Mouse (Mus musculus) liver, adult 2 months (tissue): ENCODE results near the gene Zfp82. TPM values are rescaled to one million over a fixed set of nuclear protein-coding genes. Genes with fewer than 3 reads are reported as not detected.

Experiments
- DNase-seq: peaks from one replicate; pipeline ENCODE4 v3.0.0-alpha.2; 2011; ENCODE audit warnings: low read depth, low spot score; ENCODE audit errors: extremely low read depth
- H3K27ac ChIP-seq: fragments of 200-500 bp; replicated peaks from 2 replicates; pipeline ENCODE4 v1.5.1; 2012; ENCODE audit warnings: low read depth, mild to moderate bottlenecking, control low read depth, inconsistent platforms, low read length; ENCODE audit not compliant: insufficient read depth
- H3K27me3 ChIP-seq: fragments of 200-500 bp; 2 replicates; pipeline ENCODE4 v1.6.1; 2012; ENCODE audit warnings: mild to moderate bottlenecking, moderate library complexity, low read length, inconsistent platforms; ENCODE audit not compliant: control insufficient read depth, insufficient read depth
- H3K36me3 ChIP-seq: fragments of 200-500 bp; 2 replicates; pipeline ENCODE4 v1.6.1; 2012; ENCODE audit warnings: low read length, inconsistent platforms; ENCODE audit not compliant: control insufficient read depth, insufficient read depth
- H3K4me1 ChIP-seq: fragments of 200-500 bp; 2 replicates; pipeline ENCODE4 v1.6.1; 2011; ENCODE audit warnings: low read length; ENCODE audit not compliant: control insufficient read depth, insufficient read depth
- H3K4me3 ChIP-seq: fragments of 200-500 bp; 2 replicates; pipeline ENCODE4 v1.5.1; 2011; ENCODE audit warnings: low read depth, mild to moderate bottlenecking, control low read depth, low read length, moderate library complexity; ENCODE audit not compliant: insufficient read depth
- H3K79me2 ChIP-seq: fragments of 200-500 bp; 2 replicates; pipeline ENCODE4 v1.6.1; 2012; ENCODE audit warnings: inconsistent platforms, mild to moderate bottlenecking, low read length, moderate library complexity; ENCODE audit not compliant: control insufficient read depth, insufficient read depth
- H3K9ac ChIP-seq: fragments of 200-500 bp; 2 replicates; pipeline ENCODE4 v1.6.1; 2012; ENCODE audit warnings: low read depth, mild to moderate bottlenecking, control low read depth, inconsistent platforms, low read length
- CTCF ChIP-seq: fragments of 200-500 bp; IDR thresholded peaks from 2 replicates; pipeline ENCODE4 v1.5.1; 2011; ENCODE audit warnings: low read depth, low read length, control low read depth
- POLR2A ChIP-seq: fragments of 200-500 bp; IDR thresholded peaks from 2 replicates; pipeline ENCODE4 v1.6.1; 2011; ENCODE audit warnings: low read length, control low read depth; ENCODE audit not compliant: insufficient read depth; ENCODE audit errors: extremely low read depth
- WGBS: fragments of 180-500 bp; shearing (Covaris S2); methylation state at CpG from one replicate; pipeline ENCODE4 v1.1.7; 2018; 5-methylcytosine and 5-hydroxymethylcytosine counted together
- polyA plus RNA-seq: library from polyadenylated mRNA; depleted of rRNA; stranded (reverse); fragments of >200 nt; gene quantifications from 2 replicates; pipeline ENCODE4 v1.2.3, GENCODE M21; 2012
- total RNA-seq: library from RNA; depleted of rRNA; stranded (reverse); fragments of >200 nt; gene quantifications from 2 replicates; pipeline ENCODE4 v1.2.3, GENCODE M21; 2014

Gene Zfp82
- total and polyA plus RNA-seq, 2 experiments: 0.04 to 0.46 TPM

DNA sequence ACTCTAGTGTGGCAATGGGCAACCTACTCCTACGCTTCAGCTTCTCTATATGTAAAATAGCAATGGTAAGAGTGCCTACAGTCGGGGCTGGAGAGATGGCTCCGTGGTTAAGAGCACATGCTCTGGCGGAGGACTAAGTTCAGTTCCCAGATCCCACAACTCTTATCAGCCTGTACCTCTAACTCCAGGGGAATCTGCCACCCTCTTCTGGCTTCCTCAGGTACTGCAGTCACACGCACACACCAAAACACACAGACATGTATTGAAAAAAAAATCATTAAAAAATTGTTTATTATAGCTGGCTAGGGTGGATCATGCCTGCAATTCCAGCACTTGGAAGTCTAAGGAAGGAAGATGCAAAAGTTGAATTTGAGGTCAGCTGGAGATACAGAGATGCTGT, 10.2 kb downstream of the Zfp82 start:
- DNase-seq: peak; percentile 7
- no peaks in the 10 kb centered on the region for H3K79me2 ChIP-seq
- no peaks in the 10 kb centered on the region for H3K4me1 ChIP-seq
- no peak overlapping the region for H3K9ac ChIP-seq
- no peak overlapping the region for H3K4me3 ChIP-seq
- 96% methylated on average over 5 of the region's 5 CpGs for WGBS
- no peaks in the 10 kb centered on the region for H3K36me3 ChIP-seq
- H3K27me3 ChIP-seq: no peaks in the 10 kb centered on the region
- TF ChIP-seq POLR2A (no peak), CTCF (peak; percentile 27; the same call in 1 of the 2 replicates)
- no peak overlapping the region for H3K27ac ChIP-seq

DNA sequence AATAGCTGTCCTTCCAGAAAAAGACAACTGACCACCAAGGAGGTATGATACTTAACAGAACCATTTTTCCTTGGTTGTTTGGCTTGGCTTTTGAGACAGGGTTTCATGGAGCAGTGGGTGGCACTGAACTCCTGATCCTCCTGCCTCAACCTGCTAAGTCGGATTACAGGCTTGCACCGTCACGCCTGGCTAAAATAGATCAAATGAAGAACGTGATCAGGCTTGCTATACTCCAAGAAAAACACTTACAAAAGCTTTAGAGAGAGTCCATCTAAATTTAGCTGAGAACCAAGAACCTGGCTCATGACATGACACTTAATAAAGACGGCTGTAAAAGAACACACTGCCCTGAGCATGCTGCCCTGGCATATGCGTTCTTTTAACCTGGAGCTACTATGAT, 12.4 kb downstream of the Zfp82 start:
- DNase-seq: no peak
- H3K27ac ChIP-seq: no peak overlapping the region
- H3K36me3 ChIP-seq: no peaks in the 10 kb centered on the region
- no peak for TF ChIP-seq POLR2A
- TF ChIP-seq CTCF: no peak
- H3K4me1 ChIP-seq: no peaks in the 10 kb centered on the region
- 96% methylated on average over 6 of the region's 6 CpGs for WGBS
- no peaks in the 10 kb centered on the region for H3K27me3 ChIP-seq
- H3K9ac ChIP-seq: no peak overlapping the region
- H3K79me2 ChIP-seq: no peaks in the 10 kb centered on the region
- H3K4me3 ChIP-seq: no peak overlapping the region

- no peak for TF ChIP-seq CTCF
- WGBS: 15% methylated on average over 3 of the region's 3 CpGs
These were observed 19.1 kb downstream of the Zfp82 start for GRCm38 (mm10) chr7:30053591-30053990.

DNA sequence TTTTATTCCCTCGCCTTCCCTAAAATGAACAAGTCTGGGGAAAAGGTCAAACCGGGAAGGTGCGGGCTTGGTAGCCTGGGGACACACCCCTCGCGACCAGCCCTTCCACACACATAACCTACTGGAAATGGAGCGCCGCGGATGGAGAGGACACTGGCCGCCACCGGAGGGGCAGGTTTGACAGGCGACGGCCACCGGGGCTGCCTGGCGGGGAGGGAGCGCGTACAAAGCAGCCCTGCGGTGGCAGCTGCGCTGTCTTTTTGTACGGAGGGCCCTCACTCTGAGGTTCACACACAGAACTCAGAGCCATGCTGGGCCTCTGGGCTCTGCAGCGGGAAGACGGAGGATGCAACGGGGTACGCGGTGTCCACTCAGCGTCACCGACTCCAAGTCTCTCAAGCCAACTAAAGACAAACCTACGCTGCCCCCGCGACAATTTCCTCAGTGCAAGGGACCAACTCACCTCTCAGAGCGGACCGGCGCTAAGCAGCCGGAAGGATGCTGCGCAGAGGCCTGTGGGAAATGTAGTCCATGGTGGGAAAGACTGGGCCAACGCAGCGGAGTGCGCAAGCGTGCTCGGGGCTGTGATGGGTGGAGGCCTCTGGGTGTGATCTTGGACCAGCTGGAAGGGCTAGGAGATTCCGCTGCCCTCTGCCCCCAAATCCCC, 21.7 kb downstream of the Zfp82 start, which contains the start of gene Zfp14:
TSS of gene Zfp14 (minus strand) at position 499 of the 667 bp plus-strand sequence.
- no peak within 1 kb of the TSS for H3K27ac ChIP-seq
- WGBS: under 1% methylated on average over 40 of the region's 40 CpGs
- peak; percentile 76 for DNase-seq

More at GRCm38 (mm10) chr7:30053591-30053990, 19.1 kb downstream of the Zfp82 start:
- Histone ChIP-seq H3K4me3 (no peak overlapping the region), H3K27me3 (no peaks in the 10 kb centered on the region), H3K9ac (no peak overlapping the region), H3K27ac (no peak overlapping the region), H3K79me2 (no peaks in the 10 kb centered on the region), H3K4me1 (no peaks in the 10 kb centered on the region), H3K36me3 (no peaks in the 10 kb centered on the region)
- DNase-seq: no peak

DNA sequence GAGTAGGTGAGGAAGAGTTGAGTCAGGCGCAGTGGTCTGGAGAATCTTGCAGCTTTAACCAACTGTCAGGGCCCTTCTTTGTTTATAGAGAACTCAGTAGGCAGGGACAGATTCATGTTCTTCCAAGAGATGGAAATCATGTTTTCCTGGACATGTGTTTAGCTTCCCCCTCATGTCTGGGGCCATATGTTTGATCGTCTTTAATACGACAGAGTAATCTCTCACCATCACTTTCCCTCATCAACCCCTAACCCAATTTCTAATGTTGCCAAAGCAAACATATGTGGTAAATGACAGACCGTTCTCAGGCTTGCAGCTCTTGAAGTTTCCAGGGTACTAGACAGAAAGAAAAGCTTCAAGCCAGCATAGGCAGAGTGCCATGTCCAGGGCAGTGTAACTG, 24.6 kb downstream of the Zfp82 start:
- no peak overlapping the region for H3K4me3 ChIP-seq
- no peak for DNase-seq
- H3K79me2 ChIP-seq: no peaks in the 10 kb centered on the region
- H3K9ac ChIP-seq: no peak overlapping the region
- TF ChIP-seq POLR2A: no peak
- TF ChIP-seq CTCF: no peak
- no peak overlapping the region for H3K27ac ChIP-seq
- no peaks in the 10 kb centered on the region for H3K36me3 ChIP-seq
- no peaks in the 10 kb centered on the region for H3K27me3 ChIP-seq
- WGBS: 70% methylated on average over 4 of the region's 4 CpGs
- H3K4me1 ChIP-seq: no peaks in the 10 kb centered on the region

More for the DNA sequence above, 21.7 kb downstream of the Zfp82 start, which contains the start of gene Zfp14:
- H3K4me3 ChIP-seq: peak within 1 kb of the TSS; percentile 63
- no peaks in the 10 kb centered on the region for H3K4me1 ChIP-seq
- H3K27me3 ChIP-seq: no peaks in the 10 kb centered on the region
- TF ChIP-seq POLR2A: no peak
- TF ChIP-seq CTCF: no peak
- H3K9ac ChIP-seq: peak within 1 kb of the TSS; percentile 47
- H3K36me3 ChIP-seq: no peaks in the 10 kb centered on the region
- H3K79me2 ChIP-seq: no peaks in the 10 kb centered on the region

DNA sequence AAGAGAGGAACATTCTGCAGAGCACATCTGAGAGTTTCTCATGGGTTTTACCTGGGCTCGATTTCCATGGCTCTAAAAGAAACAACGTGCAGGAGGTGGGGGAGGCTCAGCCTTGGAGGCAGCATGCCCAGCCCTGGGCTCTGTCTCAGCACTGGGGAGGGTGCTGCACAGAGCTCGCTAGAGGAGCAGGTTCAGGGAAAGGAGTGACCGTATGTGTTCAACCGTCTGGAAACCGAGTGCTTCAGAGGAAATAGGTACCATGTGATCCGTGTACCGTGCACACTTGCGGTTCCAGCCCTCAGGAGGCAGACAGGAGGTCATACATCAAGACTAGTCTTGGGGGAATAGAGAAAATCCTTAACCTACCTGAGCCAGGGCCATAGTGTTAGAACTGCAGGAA, 28.3 kb downstream of the Zfp82 start:
- 69% methylated on average over 9 of the region's 9 CpGs for WGBS
- H3K27ac ChIP-seq: no peak overlapping the region

More for the DNA sequence above, 28.3 kb downstream of the Zfp82 start:
- no peaks in the 10 kb centered on the region for H3K36me3 ChIP-seq
- no peak overlapping the region for H3K9ac ChIP-seq
- DNase-seq: no peak
- H3K4me3 ChIP-seq: no peak overlapping the region
- TF ChIP-seq CTCF (no peak), POLR2A (no peak)
- H3K4me1 ChIP-seq: no peaks in the 10 kb centered on the region
- H3K27me3 ChIP-seq: no peaks in the 10 kb centered on the region
- H3K79me2 ChIP-seq: no peaks in the 10 kb centered on the region
